Mouse (Mus musculus) urinary bladder, postnatal 10 days (tissue): ENCODE measurements around the gene Smtnl2.
"Not testable (repeated sequence)": the region's sequence is repeated elsewhere in the genome, so short reads cannot be mapped to it uniquely, and the experiment has no call there.

Experiments
- DNase-seq: peaks from one replicate; pipeline ENCODE4 v3.0.0; 2022; ENCODE audit warnings: low spot score

The Smtnl2 gene

GRCm38 (mm10) chr11:72361385-72362346 lies 49.8 kb downstream of the Smtnl2 start:
- no peak for DNase-seq

DNA sequence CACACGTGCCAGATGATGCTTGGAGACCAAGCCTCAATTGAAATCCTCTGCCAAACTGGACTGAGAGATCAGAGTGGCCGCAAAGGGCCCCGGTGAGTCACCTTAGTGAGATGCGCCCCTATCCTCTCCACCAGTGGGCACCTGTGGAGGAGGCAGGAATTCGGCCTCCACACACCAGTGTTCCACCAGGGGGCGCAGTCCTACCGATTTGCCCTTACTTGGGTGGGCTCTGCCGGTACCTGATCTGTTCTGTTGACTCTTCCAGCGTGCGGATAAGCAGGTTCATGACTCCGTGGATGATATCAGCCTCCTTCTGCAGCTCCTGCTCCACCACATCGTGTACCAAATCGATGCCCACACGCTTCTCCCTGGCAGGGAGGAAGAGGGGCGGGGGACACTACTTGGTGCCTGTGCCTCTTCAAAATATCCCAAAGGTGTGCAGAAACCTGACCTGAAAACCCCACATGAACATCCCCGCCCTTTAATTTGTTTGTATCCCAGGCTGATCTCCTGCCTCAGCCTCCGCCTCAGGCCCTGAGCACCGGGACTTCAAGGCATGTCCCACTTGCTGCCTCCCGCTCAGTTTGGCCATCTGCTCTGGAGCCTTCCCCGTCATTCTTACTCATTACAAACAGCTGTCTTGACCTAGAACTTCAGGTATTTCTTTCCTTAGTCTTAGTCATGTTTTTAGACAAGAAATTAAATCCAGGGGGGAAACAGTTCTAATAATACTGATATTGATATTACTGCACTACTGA lies 56.4 kb downstream of the Smtnl2 start:
- peak; percentile 41 for DNase-seq

- DNase-seq = no peak
These were observed 58.3 kb downstream of the Smtnl2 start for GRCm38 (mm10) chr11:72353186-72353585.

DNA sequence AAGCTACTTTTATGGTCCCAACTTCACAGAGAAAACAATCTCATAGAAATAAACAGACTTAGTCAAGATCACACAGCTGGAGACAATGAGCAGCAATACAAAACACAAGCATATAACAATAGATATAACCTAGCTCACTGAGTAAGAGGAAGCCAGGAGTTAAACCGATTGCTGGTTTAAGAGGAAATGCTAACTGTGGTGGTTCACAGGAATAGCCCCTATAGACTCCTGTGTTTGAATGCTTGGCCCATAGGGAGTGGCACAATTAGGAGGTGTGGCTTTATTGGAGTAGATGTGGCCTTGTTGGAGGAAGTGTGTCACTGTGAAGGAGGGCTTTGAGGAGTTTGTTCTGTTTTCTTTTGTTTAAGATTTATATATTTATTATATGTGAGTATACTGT lies 59.2 kb downstream of the Smtnl2 start:
- no peak for DNase-seq

DNA sequence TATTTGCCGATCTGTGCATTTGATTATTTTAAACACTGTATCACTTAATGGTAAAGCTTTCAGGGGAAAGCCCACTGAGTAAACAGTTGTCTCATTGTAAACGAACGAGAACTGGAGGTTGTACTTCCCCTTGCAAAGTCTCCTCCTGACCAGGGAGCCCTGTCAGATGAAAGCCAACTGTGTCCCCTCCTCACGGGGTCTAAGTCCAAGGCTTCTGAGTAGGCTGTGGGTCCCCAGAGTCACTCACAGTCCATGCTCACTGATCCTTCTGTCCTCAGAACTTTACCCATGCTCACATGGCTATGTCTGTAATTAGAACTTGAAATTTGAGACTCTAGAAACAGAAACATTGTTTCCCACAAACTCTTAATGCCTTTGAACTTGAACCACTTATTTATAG lies 61.9 kb downstream of the Smtnl2 start:
- DNase-seq = no peak

- no peak for DNase-seq
These were observed 62.5 kb downstream of the Smtnl2 start for GRCm38 (mm10) chr11:72349016-72349415.

- no peak for DNase-seq
These were observed 63.0 kb downstream of the Smtnl2 start for GRCm38 (mm10) chr11:72348563-72348962.

- no peak for DNase-seq
These were observed 67.0 kb downstream of the Smtnl2 start for GRCm38 (mm10) chr11:72344486-72344885.

- no peak for DNase-seq
These were observed 67.6 kb downstream of the Smtnl2 start for GRCm38 (mm10) chr11:72343904-72344303.

DNA sequence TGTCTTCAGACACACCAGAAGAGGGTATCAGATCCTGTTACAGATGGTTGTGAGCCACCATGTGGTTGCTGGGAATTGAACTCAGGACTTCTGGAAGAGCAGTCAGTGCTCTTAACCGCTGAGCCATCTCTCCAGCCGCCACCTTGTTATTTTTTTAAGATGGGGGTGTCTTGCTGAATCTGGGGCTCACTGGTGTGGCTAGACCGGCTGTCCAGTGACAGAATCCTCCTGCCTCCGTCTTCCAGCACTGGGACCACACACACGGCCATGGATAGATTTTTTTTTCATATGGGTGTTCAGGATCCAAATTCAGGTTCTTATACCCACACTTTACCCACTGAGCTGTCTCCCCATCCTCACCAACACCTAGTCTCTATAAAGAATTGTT lies 68.3 kb downstream of the Smtnl2 start:
- DNase-seq = not testable (repeated sequence)

DNA sequence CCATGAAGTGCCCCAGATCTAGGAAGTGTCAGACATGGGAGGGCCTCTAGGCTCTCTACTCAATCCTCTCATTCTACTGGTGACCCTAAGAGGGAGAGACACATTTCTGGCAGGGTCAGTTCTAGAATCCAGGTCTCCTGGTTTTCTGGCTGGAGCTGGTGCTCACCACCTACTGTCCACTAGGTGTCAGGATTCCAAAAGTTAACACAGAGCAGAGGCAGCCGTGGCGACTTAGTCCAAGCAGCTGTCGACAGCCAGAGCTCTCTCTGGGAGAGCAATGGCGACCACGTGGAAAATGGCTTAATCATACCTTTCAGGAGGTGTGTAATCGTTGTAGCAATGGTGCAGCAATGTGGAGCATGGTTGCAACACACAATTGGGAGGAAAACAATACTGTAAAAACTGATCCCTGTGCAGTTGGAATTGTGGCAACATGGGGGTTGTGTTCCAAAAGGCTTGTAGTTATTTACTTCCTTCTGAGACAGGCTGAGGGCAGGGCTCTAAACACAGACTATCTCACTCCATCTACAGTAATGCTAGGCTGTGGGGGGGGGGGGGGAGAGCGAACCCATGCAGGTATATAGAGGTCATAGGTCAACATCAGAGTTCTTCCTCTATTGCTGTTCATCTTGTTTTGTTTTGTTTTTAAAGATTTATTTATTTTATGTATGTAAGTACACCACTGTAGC lies 68.8 kb downstream of the Smtnl2 start:
- no peak for DNase-seq

GRCm38 (mm10) chr11:72339716-72340115 lies 71.8 kb downstream of the Smtnl2 start:
- DNase-seq = no peak
